Mouse (Mus musculus): ENCODE results near the gene Cab39.

DNA sequence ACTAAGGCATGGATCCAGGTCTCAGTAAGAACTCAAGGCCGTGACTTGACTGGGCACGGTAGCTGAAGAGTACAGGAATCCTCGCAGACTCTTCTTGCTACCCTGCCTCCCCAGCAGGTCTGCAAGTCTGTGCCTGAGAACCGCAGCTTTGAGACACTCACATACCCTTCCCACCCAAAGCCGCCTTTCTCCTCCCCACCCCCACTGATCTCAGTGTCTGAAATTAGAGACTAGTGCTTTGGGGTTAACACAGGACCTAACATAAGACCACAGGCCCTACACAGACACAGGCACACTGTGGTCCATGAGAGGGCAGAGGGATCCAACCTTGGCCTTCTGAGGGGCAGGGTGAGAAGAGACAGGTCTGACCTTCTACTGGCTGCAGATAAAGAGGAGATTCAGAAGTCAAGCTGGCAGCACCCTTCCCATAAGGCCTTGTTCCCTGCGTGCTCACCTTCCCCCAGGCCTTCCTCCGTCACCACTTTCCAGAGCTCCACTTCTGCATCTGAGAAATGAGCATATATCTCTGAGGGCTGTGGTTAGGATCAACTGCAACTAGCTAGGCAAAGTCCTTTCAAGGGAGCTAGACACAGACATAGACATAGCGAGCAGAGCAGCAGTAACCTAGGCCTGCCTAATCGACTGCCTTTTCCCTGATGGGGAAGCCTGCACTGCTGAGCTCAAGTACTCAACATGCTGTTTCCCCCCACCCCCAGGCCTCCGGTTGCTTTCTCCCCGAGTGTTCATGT is 41.1 kb upstream of the Cab39 start:
- TF ChIP-seq CTCF (IDR thresholded peaks at IDR 0.05; ENCODE audit: borderline replicate concordance, insufficient read depth, low read depth, low read length) (no peak), POLR2A (IDR thresholded peaks at IDR 0.05; ENCODE audit: borderline replicate concordance, insufficient read depth, low read length) (no peak)
